Mouse (Mus musculus) liver, adult 2 months (tissue): ENCODE measurements around the gene Dnah14. TPM values are rescaled to one million over a fixed set of nuclear protein-coding genes. Genes with fewer than 3 reads are reported as not detected.
A peak's percentile ranks its signal among the peaks of the same experiment; 100 is the strongest.

Experiments
- DNase-seq: peaks from one replicate; pipeline ENCODE4 v3.0.0-alpha.2; 2011; ENCODE audit warnings: low read depth, low spot score; ENCODE audit errors: extremely low read depth
- H3K27ac ChIP-seq: fragments of 200-500 bp; replicated peaks from 2 replicates; pipeline ENCODE4 v1.5.1; 2012; ENCODE audit warnings: low read depth, mild to moderate bottlenecking, control low read depth, inconsistent platforms, low read length; ENCODE audit not compliant: insufficient read depth
- H3K27me3 ChIP-seq: fragments of 200-500 bp; 2 replicates; pipeline ENCODE4 v1.6.1; 2012; ENCODE audit warnings: mild to moderate bottlenecking, moderate library complexity, low read length, inconsistent platforms; ENCODE audit not compliant: control insufficient read depth, insufficient read depth
- H3K36me3 ChIP-seq: fragments of 200-500 bp; 2 replicates; pipeline ENCODE4 v1.6.1; 2012; ENCODE audit warnings: low read length, inconsistent platforms; ENCODE audit not compliant: control insufficient read depth, insufficient read depth
- H3K4me1 ChIP-seq: fragments of 200-500 bp; 2 replicates; pipeline ENCODE4 v1.6.1; 2011; ENCODE audit warnings: low read length; ENCODE audit not compliant: control insufficient read depth, insufficient read depth
- H3K4me3 ChIP-seq: fragments of 200-500 bp; 2 replicates; pipeline ENCODE4 v1.5.1; 2011; ENCODE audit warnings: low read depth, mild to moderate bottlenecking, control low read depth, low read length, moderate library complexity; ENCODE audit not compliant: insufficient read depth
- H3K79me2 ChIP-seq: fragments of 200-500 bp; 2 replicates; pipeline ENCODE4 v1.6.1; 2012; ENCODE audit warnings: inconsistent platforms, mild to moderate bottlenecking, low read length, moderate library complexity; ENCODE audit not compliant: control insufficient read depth, insufficient read depth
- H3K9ac ChIP-seq: fragments of 200-500 bp; 2 replicates; pipeline ENCODE4 v1.6.1; 2012; ENCODE audit warnings: low read depth, mild to moderate bottlenecking, control low read depth, inconsistent platforms, low read length
- CTCF ChIP-seq: fragments of 200-500 bp; IDR thresholded peaks from 2 replicates; pipeline ENCODE4 v1.5.1; 2011; ENCODE audit warnings: low read depth, low read length, control low read depth
- POLR2A ChIP-seq: fragments of 200-500 bp; IDR thresholded peaks from 2 replicates; pipeline ENCODE4 v1.6.1; 2011; ENCODE audit warnings: low read length, control low read depth; ENCODE audit not compliant: insufficient read depth; ENCODE audit errors: extremely low read depth
- WGBS: fragments of 180-500 bp; shearing (Covaris S2); methylation state at CpG from one replicate; pipeline ENCODE4 v1.1.7; 2018; 5-methylcytosine and 5-hydroxymethylcytosine counted together
- polyA plus RNA-seq: library from polyadenylated mRNA; depleted of rRNA; stranded (reverse); fragments of >200 nt; gene quantifications from 2 replicates; pipeline ENCODE4 v1.2.3, GENCODE M21; 2012
- total RNA-seq: library from RNA; depleted of rRNA; stranded (reverse); fragments of >200 nt; gene quantifications from 2 replicates; pipeline ENCODE4 v1.2.3, GENCODE M21; 2014

Dnah14 gene
- total and polyA plus RNA-seq, 2 experiments: not detected

GRCm38 (mm10) chr1:181543711-181544383 is 32.5 kb upstream of the Dnah14 start:
- Histone ChIP-seq H3K79me2 (no peaks in the 10 kb centered on the region), H3K4me3 (no peak overlapping the region), H3K27me3 (no peaks in the 10 kb centered on the region), H3K27ac (no peak overlapping the region), H3K4me1 (no peaks in the 10 kb centered on the region), H3K36me3 (no peaks in the 10 kb centered on the region), H3K9ac (no peak overlapping the region)
- TF ChIP-seq POLR2A (no peak), CTCF (peak; percentile 71)
- DNase-seq: peak; percentile 19
- WGBS: 70% methylated on average over 5 of the region's 5 CpGs

GRCm38 (mm10) chr1:181545044-181545772 is 31.2 kb upstream of the Dnah14 start:
- Histone ChIP-seq H3K4me3 (no peak overlapping the region), H3K27me3 (no peaks in the 10 kb centered on the region), H3K4me1 (no peaks in the 10 kb centered on the region), H3K79me2 (no peaks in the 10 kb centered on the region), H3K36me3 (no peaks in the 10 kb centered on the region), H3K27ac (no peak overlapping the region), H3K9ac (no peak overlapping the region)
- TF ChIP-seq POLR2A: no peak
- TF ChIP-seq CTCF: peak; percentile 57; the same call in 1 of the 2 replicates
- 28% methylated on average over 23 of the region's 23 CpGs for WGBS
- peak; percentile 51 for DNase-seq

GRCm38 (mm10) chr1:181549987-181550386 is 26.4 kb upstream of the Dnah14 start:
- Histone ChIP-seq H3K9ac (no peak overlapping the region), H3K27ac (no peak overlapping the region), H3K4me3 (no peak overlapping the region), H3K4me1 (no peaks in the 10 kb centered on the region), H3K27me3 (no peaks in the 10 kb centered on the region), H3K79me2 (no peaks in the 10 kb centered on the region), H3K36me3 (no peaks in the 10 kb centered on the region)
- TF ChIP-seq POLR2A (no peak), CTCF (no peak)
- 89% methylated on average over 8 of the region's 8 CpGs for WGBS
- no peak for DNase-seq

- H3K27me3 ChIP-seq: no peaks in the 10 kb centered on the region
- no peaks in the 10 kb centered on the region for H3K79me2 ChIP-seq
- H3K4me1 ChIP-seq: no peaks in the 10 kb centered on the region
- TF ChIP-seq CTCF (no peak), POLR2A (no peak)
- no peaks in the 10 kb centered on the region for H3K36me3 ChIP-seq
- no peak for DNase-seq
- H3K27ac ChIP-seq: no peak overlapping the region
- 53% methylated on average over 5 of the region's 5 CpGs for WGBS
- H3K4me3 ChIP-seq: no peak overlapping the region
- no peak overlapping the region for H3K9ac ChIP-seq
These were observed 25.5 kb upstream of the Dnah14 start for GRCm38 (mm10) chr1:181550826-181551225.

- H3K9ac ChIP-seq: no peak overlapping the region
- no peaks in the 10 kb centered on the region for H3K27me3 ChIP-seq
- DNase-seq: no peak
- H3K27ac ChIP-seq: no peak overlapping the region
- WGBS: 50% methylated on average over 10 of the region's 10 CpGs
- no peaks in the 10 kb centered on the region for H3K79me2 ChIP-seq
- no peaks in the 10 kb centered on the region for H3K4me1 ChIP-seq
- H3K36me3 ChIP-seq: no peaks in the 10 kb centered on the region
- no peak overlapping the region for H3K4me3 ChIP-seq
- no peak for TF ChIP-seq POLR2A
- TF ChIP-seq CTCF: no peak
These were observed 23.6 kb upstream of the Dnah14 start for GRCm38 (mm10) chr1:181552533-181553410.
